Mouse (Mus musculus) left cerebral cortex, adult 18-20 months (tissue): ENCODE measurements around the gene Dpysl4. TPM values are rescaled to one million over a fixed set of nuclear protein-coding genes. Genes with fewer than 3 reads are reported as not detected.

ENCODE experiments used
- DNase-seq, 2 experiments: peaks; one replicate each; pipeline ENCODE4 v3.0.0; 2021 to 2022; ENCODE audit warnings: low spot score in 2 of 2, mixed read lengths in 1 of 2
- long read RNA-seq, 2 experiments: library from polyadenylated mRNA; stranded (forward); transcript quantifications; one replicate each; pipeline ENCODE4 v2.0.0; 2021
- total RNA-seq, 2 experiments: library from RNA; stranded (reverse); gene quantifications; 2 replicates each; pipeline ENCODE4 v1.2.3; 2021

The Dpysl4 gene
- 10 to 100 TPM; 41.8 to 46.8 TPM for total RNA-seq
- long read RNA-seq, experiment 1, full-length matches to known transcripts = 36 of 61 reads
- long read RNA-seq, experiment 1, partial matches to known transcripts = 6 of 61 reads
- long read RNA-seq, experiment 1, other reads (novel, unspliced or antisense) = 19 of 61 reads
- long read RNA-seq, experiment 2, transcript Dpysl4-201 (14 exons, 3,552 nt) = major isoform, 17 of 31 reads
- long read RNA-seq, experiment 2, partial matches to known transcripts = 6 of 31 reads
- long read RNA-seq, experiment 2, other reads (novel, unspliced or antisense) = 7 of 31 reads

GRCm38 (mm10) chr7:139085629-139086194, at the start of gene Dpysl4:
Gene Dpysl4, plus strand, starts transcription at chr7:139086001.
- DNase-seq = peak; percentile 91

- no peak for DNase-seq
Measured at GRCm38 (mm10) chr7:139063406-139063805, 22.4 kb upstream of the Dpysl4 start.

GRCm38 (mm10) chr7:139068182-139068623, 17.6 kb upstream of the Dpysl4 start:
- DNase-seq = peak; percentile 81 to 82

GRCm38 (mm10) chr7:139074189-139074588, 11.6 kb upstream of the Dpysl4 start:
- DNase-seq = no peak

- DNase-seq = no peak
Measured at GRCm38 (mm10) chr7:139075054-139075794, 10.6 kb upstream of the Dpysl4 start.

GRCm38 (mm10) chr7:139077283-139077682, 8.5 kb upstream of the Dpysl4 start:
- no peak for DNase-seq

GRCm38 (mm10) chr7:139078181-139078580, 7.6 kb upstream of the Dpysl4 start:
- no peak for DNase-seq

- no peak for DNase-seq
Measured at GRCm38 (mm10) chr7:139079141-139079540, 6.7 kb upstream of the Dpysl4 start.

GRCm38 (mm10) chr7:139080714-139081113, 5.1 kb upstream of the Dpysl4 start:
- no peak for DNase-seq

- no peak for DNase-seq
Measured at GRCm38 (mm10) chr7:139081158-139081557, 4.6 kb upstream of the Dpysl4 start.

GRCm38 (mm10) chr7:139082281-139082680, 3.5 kb upstream of the Dpysl4 start:
- no peak for DNase-seq

GRCm38 (mm10) chr7:139084316-139084715, 1.5 kb upstream of the Dpysl4 start:
- no peak for DNase-seq

- no peak for DNase-seq
Measured at GRCm38 (mm10) chr7:139086195-139087158, 676 bp downstream of the Dpysl4 start.

- DNase-seq = no peak
Measured at GRCm38 (mm10) chr7:139087801-139088200, 2.0 kb downstream of the Dpysl4 start.

- DNase-seq = no peak
Measured at GRCm38 (mm10) chr7:139089892-139090874, 4.4 kb downstream of the Dpysl4 start.

- no peak for DNase-seq
Measured at GRCm38 (mm10) chr7:139091681-139092080, 5.9 kb downstream of the Dpysl4 start.

GRCm38 (mm10) chr7:139092676-139093075, 6.9 kb downstream of the Dpysl4 start:
- DNase-seq = no peak

- DNase-seq = no peak
Measured at GRCm38 (mm10) chr7:139093124-139093523, 7.3 kb downstream of the Dpysl4 start.

- DNase-seq = no peak
Measured at GRCm38 (mm10) chr7:139093781-139094180, 8.0 kb downstream of the Dpysl4 start.

- no peak for DNase-seq
Measured at GRCm38 (mm10) chr7:139094761-139095160, 9.0 kb downstream of the Dpysl4 start.
